Mouse (Mus musculus): ENCODE results near the gene Usp42. TPM values are rescaled to one million over a fixed set of nuclear protein-coding genes. Genes with fewer than 3 reads are reported as not detected.

The Usp42 gene
- polyA plus RNA-seq, 1 experiment from 2014 or later, result 29.1 TPM

DNA sequence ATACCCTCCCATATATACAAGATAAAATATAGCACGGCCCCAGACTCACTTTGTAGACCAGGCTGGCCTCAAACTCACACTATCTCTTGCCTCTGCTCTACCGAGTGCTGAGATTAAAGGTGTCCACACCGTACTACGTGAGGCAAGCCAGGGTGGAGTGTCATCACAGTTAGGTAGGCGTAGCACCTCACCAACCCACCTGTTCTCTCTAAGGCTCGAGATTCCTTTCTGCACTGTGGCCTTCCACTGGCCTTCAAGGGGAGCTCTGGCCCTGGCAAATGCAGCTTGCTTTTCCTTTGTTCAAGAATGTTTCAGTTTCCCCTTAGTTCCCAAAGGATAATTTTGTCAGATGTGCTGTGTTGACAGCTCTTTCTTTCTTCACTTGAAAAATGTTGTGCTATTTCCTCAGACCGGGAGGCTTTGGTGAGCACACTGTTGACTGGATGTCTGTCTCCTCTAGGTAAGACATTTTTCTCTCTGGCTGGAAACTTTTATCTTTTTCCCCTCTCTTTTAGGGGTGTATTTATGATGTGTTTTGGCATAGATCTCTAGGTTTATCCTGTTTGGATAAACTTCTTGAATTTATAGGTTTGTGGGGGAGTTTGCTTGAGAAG is 68.9 kb downstream of the Usp42 start:
- H3K4me2 ChIP-seq (replicated peaks), result no peak overlapping the region
- no peaks in the 10 kb centered on the region for H3K9me3 ChIP-seq (ENCODE audit: control insufficient read depth, low read length)
- no peaks in the 10 kb centered on the region for H3K36me3 ChIP-seq (replicated peaks; ENCODE audit: control insufficient read depth, insufficient read depth)
- H3K4me3 ChIP-seq (replicated peaks; ENCODE audit: low read length), result no peak overlapping the region
- no peaks in the 10 kb centered on the region for H3K4me1 ChIP-seq (replicated peaks; ENCODE audit: control insufficient read depth, insufficient read depth, low read length)
- ATAC-seq (ENCODE audit: low FRiP score), result no peak
- no peak overlapping the region for H3K27ac ChIP-seq
- DNase-seq (ENCODE audit: low spot score), result no peak
- no peaks in the 10 kb centered on the region for H3K27me3 ChIP-seq (ENCODE audit: control insufficient read depth, insufficient read depth, low read length)
- WGBS, result 89% methylated on average over 7 of the region's 7 CpGs
- no peak overlapping the region for H3K9ac ChIP-seq

Other genes starting within 250 kb of the Usp42 start
- 473 and 504 TPM in 2 replicates for gene Rac1, start 204.2 kb downstream of the Usp42 start, polyA plus RNA-seq (2014; fragmentation: Nextera tagmentation; extraction: Ambion mirVana)
- gene Cyth3, start 109.8 kb downstream of the Usp42 start, polyA plus RNA-seq (2014; fragmentation: Nextera tagmentation; extraction: Ambion mirVana), result 39.9 and 40.9 TPM in 2 replicates
- 48.0 and 52.9 TPM in 2 replicates for gene Eif2ak1, start 85.5 kb upstream of the Usp42 start, polyA plus RNA-seq (2014; fragmentation: Nextera tagmentation; extraction: Ambion mirVana)
- 0.23 and 0.55 TPM in 2 replicates for gene Ankrd61, start 165.4 kb upstream of the Usp42 start, polyA plus RNA-seq (2014; fragmentation: Nextera tagmentation; extraction: Ambion mirVana)
- 86.7 and 87.4 TPM in 2 replicates for gene Aimp2, start 177.6 kb upstream of the Usp42 start, polyA plus RNA-seq (2014; fragmentation: Nextera tagmentation; extraction: Ambion mirVana)
- 25.8 and 29.3 TPM in 2 replicates for gene Pms2, start 177.7 kb upstream of the Usp42 start, polyA plus RNA-seq (2014; fragmentation: Nextera tagmentation; extraction: Ambion mirVana)
- 1.6 and 2.5 TPM in 2 replicates for gene Gm42421, start 195.9 kb upstream of the Usp42 start, polyA plus RNA-seq (2014; fragmentation: Nextera tagmentation; extraction: Ambion mirVana)
- gene Rsph10b, start 200.8 kb upstream of the Usp42 start, polyA plus RNA-seq (2014; fragmentation: Nextera tagmentation; extraction: Ambion mirVana), result 3.9 and 4.5 TPM in 2 replicates